ENCODE assay signal across 11 mouse cellular contexts in the genomic region with DNA sequence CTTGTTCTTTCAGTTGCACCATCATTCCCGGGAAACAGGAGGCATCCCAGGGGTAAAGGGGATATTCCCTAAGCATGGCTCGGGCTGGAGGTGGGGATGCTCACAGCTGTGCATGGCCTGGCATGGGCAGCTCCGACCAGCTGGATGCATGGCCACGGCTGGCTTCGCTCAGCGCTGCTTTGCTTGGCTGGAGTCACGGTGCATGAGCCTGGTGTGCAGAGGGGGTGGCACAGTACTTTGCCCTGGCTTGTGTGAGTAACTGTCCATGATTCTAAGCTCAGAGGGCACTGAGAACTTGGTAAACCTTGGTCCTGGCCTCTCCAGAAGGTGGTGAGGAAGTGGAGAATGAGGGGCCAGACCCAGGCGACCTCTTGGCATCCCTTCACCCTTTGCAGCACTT.
"Had no signal": no experiment of that assay in that cellular context is flagged by ENCODE, and none has a peak within 500 bp of the region (broad histone marks: within the 10 kb centered on the region; RNA-seq: fewer than 3 reads in every experiment).

No protein-coding gene starts in this region.

- H3K4me1 ChIP-seq: limb, embryonic 13.5 days had no signal

- ATAC-seq: inflammation-experienced regulatory T-cells, adult 6 months; intestine, postnatal 0 days; midbrain, embryonic 13.5 days had no signal

- H3K9ac ChIP-seq: limb, embryonic 13.5 days; liver, embryonic 14.5 days; midbrain, embryonic 13.5 days had no signal

- H3K27ac ChIP-seq: limb, embryonic 13.5 days; liver, embryonic 14.5 days; midbrain, embryonic 13.5 days had no signal

- H3K9me3 ChIP-seq: limb, embryonic 13.5 days; midbrain, embryonic 13.5 days had no signal

- H3K36me3 ChIP-seq: limb, embryonic 13.5 days had no signal

- H3K4me3 ChIP-seq: limb, embryonic 13.5 days; midbrain, embryonic 13.5 days had no signal

- H3K4me2 ChIP-seq: limb, embryonic 13.5 days; midbrain, embryonic 13.5 days had no signal

- DNase-seq: left cerebral cortex, postnatal 4 days; lung, adult 18-20 months; lung, postnatal 36 days; right cerebral cortex, adult 18-20 months; right cerebral cortex, postnatal 25 days; thymus, postnatal 36 days had no signal
